Mouse (Mus musculus) spleen, adult 2 months (tissue): ENCODE measurements around the gene Gfpt2. TPM values are rescaled to one million over a fixed set of nuclear protein-coding genes. Genes with fewer than 3 reads are reported as not detected.

Experiments
- DNase-seq, 2 experiments: peaks; one replicate each; pipeline versions ENCODE4 v3.0.0 to v3.0.0-alpha.2; 2012 to 2021; ENCODE audit warnings: low spot score in 2 of 2, low read depth in 1 of 2
- H3K27ac ChIP-seq: fragments of 200-500 bp; 2 replicates; pipeline ENCODE4 v1.5.1; 2012; ENCODE audit warnings: low read length, inconsistent platforms; ENCODE audit not compliant: insufficient read depth
- H3K27me3 ChIP-seq: fragments of 200-500 bp; 2 replicates; pipeline ENCODE4 v1.6.1; 2012; ENCODE audit warnings: mild to moderate bottlenecking, moderate library complexity, low read length, inconsistent platforms; ENCODE audit not compliant: control insufficient read depth, insufficient read depth
- H3K36me3 ChIP-seq: fragments of 200-500 bp; 2 replicates; pipeline ENCODE4 v1.6.1; 2012; ENCODE audit warnings: mild to moderate bottlenecking, low read length, inconsistent platforms; ENCODE audit not compliant: control insufficient read depth, insufficient read depth
- H3K4me1 ChIP-seq: fragments of 200-500 bp; 2 replicates; pipeline ENCODE4 v1.6.1; 2011; ENCODE audit warnings: inconsistent platforms; ENCODE audit not compliant: control insufficient read depth, insufficient read depth, insufficient read length
- H3K4me3 ChIP-seq: fragments of 200-500 bp; 2 replicates; pipeline ENCODE4 v1.5.1; 2011; ENCODE audit warnings: mild to moderate bottlenecking, inconsistent platforms; ENCODE audit not compliant: insufficient read depth, insufficient read length; ENCODE audit errors: extremely low read depth
- CTCF ChIP-seq: fragments of 200-500 bp; IDR thresholded peaks from 2 replicates; pipeline ENCODE4 v1.5.1; 2011; ENCODE audit warnings: mild to moderate bottlenecking, inconsistent platforms; ENCODE audit not compliant: insufficient read depth, insufficient read length, insufficient replicate concordance; ENCODE audit errors: extremely low read depth
- POLR2A ChIP-seq: fragments of 200-500 bp; IDR thresholded peaks from 2 replicates; pipeline ENCODE4 v1.6.1; 2011; ENCODE audit warnings: low read depth, low read length, inconsistent platforms
- WGBS: fragments of 180-500 bp; shearing (Covaris S2); methylation state at CpG from one replicate; pipeline ENCODE4 v1.1.7; 2018; 5-methylcytosine and 5-hydroxymethylcytosine counted together
- polyA plus RNA-seq: library from polyadenylated mRNA; depleted of rRNA; stranded (reverse); fragments of >200 nt; gene quantifications from 2 replicates; pipeline ENCODE4 v1.2.3, GENCODE M21; 2012

The Gfpt2 gene
- polyA plus RNA-seq, 1 experiment, result 0.56 TPM

GRCm38 (mm10) chr11:49770676-49771550 is 23.1 kb upstream of the Gfpt2 start:
- no peaks in the 10 kb centered on the region for H3K4me1 ChIP-seq
- H3K36me3 ChIP-seq, result no peaks in the 10 kb centered on the region
- H3K4me3 ChIP-seq, result no peak overlapping the region
- DNase-seq, result no peak
- TF ChIP-seq POLR2A, result no peak
- no peak for TF ChIP-seq CTCF
- H3K27me3 ChIP-seq, result no peaks in the 10 kb centered on the region
- peak overlapping the region; percentile 39 for H3K27ac ChIP-seq
- 53% methylated on average over 9 of the region's 9 CpGs for WGBS

GRCm38 (mm10) chr11:49772251-49772650 is 21.7 kb upstream of the Gfpt2 start:
- TF ChIP-seq CTCF (no peak), POLR2A (no peak)
- Histone ChIP-seq H3K4me3 (no peak overlapping the region), H3K36me3 (no peaks in the 10 kb centered on the region), H3K27me3 (no peaks in the 10 kb centered on the region), H3K4me1 (no peaks in the 10 kb centered on the region), H3K27ac (no peak overlapping the region)
- WGBS, result 26% methylated on average over 5 of the region's 5 CpGs
- no peak for DNase-seq

GRCm38 (mm10) chr11:49774894-49775293 is 19.1 kb upstream of the Gfpt2 start:
- H3K27me3 ChIP-seq, result no peaks in the 10 kb centered on the region
- TF ChIP-seq POLR2A, result no peak
- TF ChIP-seq CTCF, result no peak
- 95% methylated on average over 4 of the region's 4 CpGs for WGBS
- no peak overlapping the region for H3K4me3 ChIP-seq
- no peaks in the 10 kb centered on the region for H3K4me1 ChIP-seq
- DNase-seq, result no peak
- no peaks in the 10 kb centered on the region for H3K36me3 ChIP-seq
- no peak overlapping the region for H3K27ac ChIP-seq

GRCm38 (mm10) chr11:49778844-49779243 is 15.1 kb upstream of the Gfpt2 start:
- peaks cover 4% of the 10 kb centered on the region; the same call in 1 of the 2 replicates for H3K4me1 ChIP-seq
- H3K4me3 ChIP-seq, result no peak overlapping the region
- 94% methylated on average over 6 of the region's 6 CpGs for WGBS
- no peaks in the 10 kb centered on the region for H3K27me3 ChIP-seq
- H3K27ac ChIP-seq, result no peak overlapping the region
- no peaks in the 10 kb centered on the region for H3K36me3 ChIP-seq
- TF ChIP-seq POLR2A, result no peak
- TF ChIP-seq CTCF, result no peak
- no peak for DNase-seq

- TF ChIP-seq CTCF, result no peak
- WGBS, result 73% methylated on average over 4 of the region's 4 CpGs
- peaks cover 4% of the 10 kb centered on the region; the same call in 1 of the 2 replicates for H3K4me1 ChIP-seq
- H3K4me3 ChIP-seq, result no peak overlapping the region
- H3K27ac ChIP-seq, result no peak overlapping the region
- H3K27me3 ChIP-seq, result no peaks in the 10 kb centered on the region
- no peak for DNase-seq
- H3K36me3 ChIP-seq, result no peaks in the 10 kb centered on the region
Observed at GRCm38 (mm10) chr11:49780161-49780817, 13.7 kb upstream of the Gfpt2 start.

GRCm38 (mm10) chr11:49781833-49782399 is 12.1 kb upstream of the Gfpt2 start:
- H3K27ac ChIP-seq, result no peak overlapping the region
- no peak for DNase-seq
- peaks cover 4% of the 10 kb centered on the region; the same call in 1 of the 2 replicates for H3K4me1 ChIP-seq
- H3K4me3 ChIP-seq, result no peak overlapping the region
- H3K36me3 ChIP-seq, result no peaks in the 10 kb centered on the region
- WGBS, result 72% methylated on average over 6 of the region's 6 CpGs
- H3K27me3 ChIP-seq, result no peaks in the 10 kb centered on the region
- no peak for TF ChIP-seq CTCF
- no peak for TF ChIP-seq POLR2A

GRCm38 (mm10) chr11:49793131-49793530 is 847 bp upstream of the Gfpt2 start:
- DNase-seq, result no peak
- H3K27me3 ChIP-seq, result peaks cover 11% of the 10 kb centered on the region
- WGBS, result 68% methylated on average over 14 of the region's 14 CpGs

More at GRCm38 (mm10) chr11:49793131-49793530, 847 bp upstream of the Gfpt2 start:
- peaks cover 9% of the 10 kb centered on the region for H3K4me1 ChIP-seq
- no peak for TF ChIP-seq CTCF
- no peak for TF ChIP-seq POLR2A
- H3K4me3 ChIP-seq, result no peak overlapping the region
- H3K36me3 ChIP-seq, result no peaks in the 10 kb centered on the region
- no peak overlapping the region for H3K27ac ChIP-seq
